Mouse (Mus musculus) embryonic facial prominence, embryonic 11.5 days (tissue): Measurements from ENCODE around the gene F2r. TPM values are rescaled to one million over a fixed set of nuclear protein-coding genes. Genes with fewer than 3 reads are reported as not detected.

Experiments used
- ATAC-seq: fragments of 200-750 bp; cut with Nextera tagmentation; replicated peaks from 2 replicates; pipeline ENCODE4 v1.8.0; 2017; ENCODE audit warnings: low read depth; ENCODE audit not compliant: insufficient number of reproducible peaks, low FRiP score, low TSS enrichment
- DNase-seq: peaks from one replicate; pipeline ENCODE4 v3.0.0-alpha.2; 2015; ENCODE audit warnings: low spot score
- H3K27ac ChIP-seq: fragments of 300-500 bp; sonication (generic); replicated peaks from 2 replicates; pipeline ENCODE4 v1.5.1; 2014; ENCODE audit warnings: mild to moderate bottlenecking, low read depth, low read length, control low read depth
- H3K27me3 ChIP-seq: fragments of 300-500 bp; sonication (generic); 2 replicates; pipeline ENCODE4 v1.6.1; 2014; ENCODE audit warnings: mild to moderate bottlenecking, low read length, moderate library complexity, mixed read lengths; ENCODE audit not compliant: control insufficient read depth, insufficient read depth
- H3K36me3 ChIP-seq: fragments of 300-500 bp; sonication (generic); replicated peaks from 2 replicates; pipeline ENCODE4 v1.6.1; 2014; ENCODE audit warnings: low read depth, mild to moderate bottlenecking, low read length, moderate library complexity, mixed read lengths; ENCODE audit not compliant: control insufficient read depth, insufficient read depth
- H3K4me1 ChIP-seq: fragments of 300-500 bp; sonication (generic); 2 replicates; pipeline ENCODE4 v1.6.1; 2014; ENCODE audit warnings: low read length, mixed read lengths; ENCODE audit not compliant: control insufficient read depth, insufficient read depth
- H3K4me2 ChIP-seq: fragments of 300-500 bp; sonication (generic); 2 replicates; pipeline ENCODE4 v1.6.1; 2014; ENCODE audit warnings: low read depth, mild to moderate bottlenecking, control low read depth, low read length, moderate library complexity
- H3K4me3 ChIP-seq: fragments of 300-500 bp; sonication (generic); 2 replicates; pipeline ENCODE4 v1.5.1; 2014; ENCODE audit warnings: low read depth, low read length, control low read depth
- H3K9ac ChIP-seq: fragments of 300-500 bp; sonication (generic); replicated peaks from 2 replicates; pipeline ENCODE4 v1.6.1; 2014; ENCODE audit warnings: mild to moderate bottlenecking, control low read depth, low read length
- H3K9me3 ChIP-seq: fragments of 300-500 bp; sonication (generic); replicated peaks from 2 replicates; pipeline ENCODE4 v1.6.1; 2016; ENCODE audit warnings: mild to moderate bottlenecking, low read length, inconsistent platforms, mixed read lengths; ENCODE audit not compliant: control insufficient read depth
- WGBS: fragments of 180-500 bp; shearing (Covaris S2); extraction: QIAGEN DNeasy Blood & Tissue Kit; methylation state at CpG from one replicate; pipeline ENCODE4 v1.1.7; 2014; 5-methylcytosine and 5-hydroxymethylcytosine counted together
- polyA plus RNA-seq: library from polyadenylated mRNA; unstranded; fragments of >200 nt; fragmentation: Nextera tagmentation; extraction: Ambion mirVana; gene quantifications from 2 replicates; pipeline ENCODE4 v1.2.1, GENCODE M21; 2014

F2r gene
- polyA plus RNA-seq, 1 experiment from 2014 or later: 144 TPM

DNA sequence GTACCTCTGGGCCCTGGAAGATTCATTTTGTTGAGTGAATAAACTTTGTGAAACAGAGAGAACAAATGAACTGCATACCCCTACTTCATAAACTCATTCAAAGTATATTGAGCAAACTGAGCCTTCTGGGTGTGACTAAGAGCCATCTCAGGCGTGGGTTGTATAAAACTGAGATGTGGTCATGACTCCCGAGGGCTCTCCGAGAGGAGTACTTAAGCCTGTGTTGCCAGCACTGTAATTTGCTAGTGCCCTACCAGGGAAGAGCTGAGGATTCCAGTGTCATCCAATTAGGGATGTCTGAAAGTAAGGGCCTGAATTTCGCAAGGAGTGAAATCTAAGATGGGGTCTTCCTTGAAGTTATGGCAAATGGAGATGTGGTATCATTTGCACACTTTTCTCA lies 30.7 kb downstream of the F2r start:
- WGBS: 80% methylated on average over 4 of the region's 4 CpGs
- Histone ChIP-seq H3K27me3 (no peaks in the 10 kb centered on the region), H3K9me3 (no peaks in the 10 kb centered on the region), H3K36me3 (no peaks in the 10 kb centered on the region), H3K4me1 (no peaks in the 10 kb centered on the region), H3K27ac (no peak overlapping the region), H3K4me2 (no peak overlapping the region), H3K9ac (no peak overlapping the region), H3K4me3 (no peak overlapping the region)
- DNase-seq (no peak), ATAC-seq (no peak)

DNA sequence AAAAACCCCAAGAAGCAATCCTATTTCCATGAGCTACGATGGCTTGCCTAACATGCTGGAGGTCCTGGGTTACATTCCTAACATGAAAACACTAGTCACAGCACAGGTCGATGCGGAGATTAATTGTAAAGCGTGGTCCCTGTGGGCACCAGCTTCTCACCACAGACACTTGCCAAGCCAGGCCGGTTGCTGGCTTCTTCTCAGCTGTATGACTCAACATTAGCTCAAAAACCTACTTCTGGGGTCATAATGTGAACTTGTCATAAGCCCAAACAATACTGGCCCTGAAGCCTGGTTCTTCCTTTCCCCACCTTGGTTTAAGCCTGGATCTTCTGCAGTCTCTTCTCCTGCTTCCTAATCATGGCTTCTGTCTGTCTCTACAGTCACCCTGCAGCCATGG lies 33.4 kb downstream of the F2r start:
- no peak overlapping the region for H3K9ac ChIP-seq
- 88% methylated on average over 5 of the region's 5 CpGs for WGBS
- no peaks in the 10 kb centered on the region for H3K27me3 ChIP-seq
- no peaks in the 10 kb centered on the region for H3K4me1 ChIP-seq
- ATAC-seq: no peak
- no peak overlapping the region for H3K4me2 ChIP-seq
- no peak overlapping the region for H3K27ac ChIP-seq
- no peak overlapping the region for H3K4me3 ChIP-seq
- no peak for DNase-seq
- no peaks in the 10 kb centered on the region for H3K36me3 ChIP-seq
- H3K9me3 ChIP-seq: no peaks in the 10 kb centered on the region

DNA sequence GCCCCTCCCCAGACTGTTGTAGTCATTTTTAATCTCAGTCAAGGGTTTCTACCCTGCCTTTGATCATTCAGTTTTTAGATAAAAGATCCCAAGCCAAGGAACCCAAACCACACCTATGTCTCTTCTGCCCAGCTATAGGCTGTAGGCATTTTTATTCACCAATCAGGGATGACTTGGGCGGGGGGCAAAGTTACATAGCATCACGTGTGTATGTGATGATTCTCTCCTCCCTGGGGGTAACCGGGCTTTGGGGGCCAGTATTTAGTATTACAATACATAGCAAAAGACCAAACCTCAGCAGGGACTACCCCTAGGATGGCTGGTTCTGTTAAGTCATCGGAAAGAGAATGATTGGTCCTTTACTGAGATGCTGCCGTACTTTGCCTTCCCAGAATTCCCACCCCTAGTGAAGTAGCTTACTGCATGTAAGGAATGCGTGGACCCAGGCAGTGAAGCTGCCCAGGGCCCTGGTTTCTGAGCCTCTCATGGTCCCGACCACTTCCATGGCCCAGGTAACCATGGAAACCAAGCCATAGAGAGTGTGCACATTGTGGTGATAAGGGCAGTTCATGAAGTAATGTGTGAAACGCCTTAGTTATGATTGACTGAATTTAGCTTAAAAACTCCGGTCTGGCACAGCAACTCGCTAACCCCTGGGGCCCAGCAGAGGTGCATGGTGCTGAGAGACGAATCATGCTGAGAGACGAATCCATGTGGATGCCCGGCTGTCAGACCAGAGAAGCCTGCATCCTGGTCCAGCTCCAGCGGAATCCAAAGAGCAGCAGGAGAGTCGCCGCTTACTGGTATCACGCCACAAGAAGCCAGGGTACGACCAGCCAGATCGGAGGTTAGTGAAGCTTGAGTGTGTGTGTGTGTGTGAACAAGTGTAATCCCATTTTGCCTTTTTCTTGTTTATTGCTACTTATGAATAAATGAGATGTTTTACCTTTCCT lies 34.8 kb downstream of the F2r start:
- Histone ChIP-seq H3K4me1 (no peaks in the 10 kb centered on the region), H3K9me3 (no peaks in the 10 kb centered on the region), H3K27me3 (no peaks in the 10 kb centered on the region), H3K36me3 (no peaks in the 10 kb centered on the region), H3K4me3 (no peak overlapping the region), H3K4me2 (no peak overlapping the region), H3K27ac (no peak overlapping the region), H3K9ac (no peak overlapping the region)
- no peak for ATAC-seq
- 69% methylated on average over 19 of the region's 19 CpGs for WGBS
- no peak for DNase-seq

DNA sequence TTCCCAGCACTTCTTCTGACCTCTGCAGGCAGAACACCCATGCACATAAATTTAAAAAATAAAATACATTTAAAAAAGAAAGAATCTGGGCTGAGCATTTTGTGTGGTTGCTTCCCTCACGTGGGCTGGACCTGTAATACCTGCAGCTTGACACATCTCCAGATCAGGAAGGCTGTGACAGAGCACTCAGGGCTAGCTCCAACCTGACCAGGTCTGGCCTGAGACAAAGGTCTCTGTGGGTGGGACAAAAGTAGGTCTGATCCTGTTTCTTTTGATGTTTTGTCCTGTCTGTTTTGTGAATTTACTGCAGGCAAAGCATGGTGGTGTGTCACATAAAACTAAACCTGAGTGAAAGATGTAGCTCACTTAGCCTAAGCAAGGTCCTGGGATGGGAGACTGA lies 36.4 kb downstream of the F2r start:
- no peaks in the 10 kb centered on the region for H3K4me1 ChIP-seq
- H3K4me2 ChIP-seq: no peak overlapping the region
- no peaks in the 10 kb centered on the region for H3K27me3 ChIP-seq
- no peak overlapping the region for H3K27ac ChIP-seq
- H3K36me3 ChIP-seq: no peaks in the 10 kb centered on the region
- H3K4me3 ChIP-seq: no peak overlapping the region
- DNase-seq (no peak), ATAC-seq (no peak)
- H3K9me3 ChIP-seq: no peaks in the 10 kb centered on the region
- WGBS: 42% methylated on average over 1 of the region's 1 CpGs
- no peak overlapping the region for H3K9ac ChIP-seq

DNA sequence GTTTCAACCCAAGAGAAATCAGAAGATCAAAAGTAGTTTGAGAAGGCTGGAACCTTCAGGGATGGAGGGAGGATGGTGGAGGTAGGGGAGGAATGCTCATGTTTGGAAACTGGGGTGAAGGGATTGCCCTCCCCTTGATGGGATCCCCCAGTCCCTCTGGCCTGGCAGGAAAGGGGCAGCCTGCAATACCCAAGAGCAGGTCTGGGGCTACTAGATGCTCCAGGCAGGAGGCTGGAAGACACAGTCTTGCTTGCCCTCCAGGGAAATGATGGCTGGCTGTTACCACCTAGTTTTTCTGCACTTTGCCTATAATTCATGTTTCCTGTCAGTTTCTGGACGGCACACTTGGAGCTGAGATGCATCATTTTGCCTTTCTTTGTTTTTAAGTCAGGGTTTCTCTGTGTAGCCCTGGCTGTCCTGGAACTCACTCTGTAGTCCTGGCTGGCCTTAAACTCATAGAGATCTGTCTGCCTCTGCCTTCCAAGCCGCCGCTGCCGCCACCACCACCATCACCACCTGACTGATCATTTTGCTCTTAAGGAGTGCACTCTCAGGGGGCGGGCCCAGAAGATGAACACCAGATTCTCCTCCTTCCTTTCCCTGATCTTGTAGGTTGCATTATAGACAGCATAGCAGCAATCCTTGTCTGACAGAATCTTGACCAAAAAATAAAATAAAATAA lies 40.1 kb downstream of the F2r start:
- H3K4me3 ChIP-seq: no peak overlapping the region

DNA sequence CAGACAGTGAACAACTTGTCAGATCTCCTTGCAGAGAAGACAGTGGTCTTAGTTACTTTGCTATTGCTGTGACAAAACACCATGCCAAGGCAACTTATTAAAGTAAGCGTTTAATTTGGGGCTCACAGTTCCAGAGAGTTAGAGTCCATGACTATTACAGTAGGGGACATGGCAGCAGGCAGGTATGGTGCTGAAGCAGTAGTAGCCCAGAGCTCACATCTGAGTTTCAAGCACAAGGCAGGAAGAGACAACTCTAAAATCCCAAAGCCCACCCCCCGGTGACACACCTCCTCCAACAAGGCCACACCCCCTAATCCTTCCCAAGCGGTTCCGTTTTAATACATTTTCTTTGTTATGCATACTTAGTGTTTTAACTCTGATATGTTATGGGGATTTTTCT lies 47.4 kb downstream of the F2r start:
- DNase-seq (no peak), ATAC-seq (no peak)
- Histone ChIP-seq H3K9ac (no peak overlapping the region), H3K27ac (no peak overlapping the region), H3K4me2 (no peak overlapping the region), H3K27me3 (no peaks in the 10 kb centered on the region), H3K36me3 (no peaks in the 10 kb centered on the region), H3K4me1 (no peaks in the 10 kb centered on the region), H3K9me3 (no peaks in the 10 kb centered on the region), H3K4me3 (no peak overlapping the region)
- WGBS: 97% methylated on average over 4 of the region's 4 CpGs

More for the DNA sequence above, 40.1 kb downstream of the F2r start:
- no peaks in the 10 kb centered on the region for H3K27me3 ChIP-seq
- no peaks in the 10 kb centered on the region for H3K4me1 ChIP-seq
- no peak for DNase-seq
- no peak for ATAC-seq
- H3K9me3 ChIP-seq: no peaks in the 10 kb centered on the region
- no peaks in the 10 kb centered on the region for H3K36me3 ChIP-seq
- no peak overlapping the region for H3K4me2 ChIP-seq
- no peak overlapping the region for H3K9ac ChIP-seq
- 94% methylated on average over 5 of the region's 5 CpGs for WGBS
- H3K27ac ChIP-seq: no peak overlapping the region

DNA sequence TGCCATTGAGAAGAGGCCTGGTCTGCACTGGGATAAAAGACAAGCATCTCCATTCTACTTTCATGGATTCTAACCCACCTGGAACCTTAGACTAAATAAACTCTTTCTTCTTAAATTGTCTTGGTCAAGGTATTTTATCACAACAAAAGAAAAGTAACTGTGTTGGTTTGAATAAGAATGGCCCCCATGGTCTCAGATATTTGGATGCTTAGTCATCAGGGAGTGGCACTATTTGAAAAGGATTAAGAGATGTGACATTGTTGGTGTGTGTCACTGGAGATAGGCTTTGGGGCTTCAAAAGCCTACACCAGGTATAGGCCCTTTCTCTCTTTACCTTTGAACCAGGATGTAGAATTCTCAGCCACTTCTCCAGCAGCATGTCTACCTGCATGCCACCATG lies 49.0 kb downstream of the F2r start:
- Histone ChIP-seq H3K9me3 (no peaks in the 10 kb centered on the region), H3K27me3 (no peaks in the 10 kb centered on the region), H3K4me1 (no peaks in the 10 kb centered on the region), H3K9ac (no peak overlapping the region), H3K4me2 (no peak overlapping the region), H3K36me3 (no peaks in the 10 kb centered on the region), H3K4me3 (no peak overlapping the region), H3K27ac (no peak overlapping the region)
- ATAC-seq (no peak), DNase-seq (no peak)

DNA sequence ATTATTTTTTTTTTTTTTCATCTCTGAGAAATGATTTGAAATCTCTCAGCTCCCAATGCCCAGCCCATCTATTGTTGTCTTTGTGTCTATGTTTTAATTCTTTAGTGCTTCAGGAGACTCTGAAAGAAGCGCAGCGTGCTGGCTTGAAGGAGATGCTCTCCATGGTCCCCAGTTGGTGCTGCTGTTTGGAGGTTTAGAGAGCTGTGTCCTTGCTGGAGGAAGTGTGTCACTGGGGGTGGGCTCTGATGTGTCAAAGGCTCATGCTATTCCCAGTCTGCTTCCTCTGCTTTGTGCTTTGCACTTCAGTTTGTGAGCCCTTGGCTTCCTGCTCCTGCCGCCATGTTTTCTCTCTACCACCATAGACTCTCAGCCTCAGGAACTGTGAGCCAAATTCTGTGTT lies 50.0 kb downstream of the F2r start:
- 94% methylated on average over 3 of the region's 3 CpGs for WGBS
- no peak overlapping the region for H3K9ac ChIP-seq
- H3K4me1 ChIP-seq: no peaks in the 10 kb centered on the region
- no peaks in the 10 kb centered on the region for H3K27me3 ChIP-seq
- no peak for ATAC-seq
- no peak overlapping the region for H3K27ac ChIP-seq
- H3K9me3 ChIP-seq: no peaks in the 10 kb centered on the region
- no peak overlapping the region for H3K4me3 ChIP-seq
- H3K36me3 ChIP-seq: no peaks in the 10 kb centered on the region
- DNase-seq: no peak
- no peak overlapping the region for H3K4me2 ChIP-seq
